Mouse (Mus musculus): Measurements from ENCODE around the gene Vmn2r61. TPM values are rescaled to one million over a fixed set of nuclear protein-coding genes. Genes with fewer than 3 reads are reported as not detected.

Gene Vmn2r61
- polyA plus RNA-seq (2016; fragmentation: Nextera tagmentation; extraction: Ambion mirVana), result not detected in 2 replicates

DNA sequence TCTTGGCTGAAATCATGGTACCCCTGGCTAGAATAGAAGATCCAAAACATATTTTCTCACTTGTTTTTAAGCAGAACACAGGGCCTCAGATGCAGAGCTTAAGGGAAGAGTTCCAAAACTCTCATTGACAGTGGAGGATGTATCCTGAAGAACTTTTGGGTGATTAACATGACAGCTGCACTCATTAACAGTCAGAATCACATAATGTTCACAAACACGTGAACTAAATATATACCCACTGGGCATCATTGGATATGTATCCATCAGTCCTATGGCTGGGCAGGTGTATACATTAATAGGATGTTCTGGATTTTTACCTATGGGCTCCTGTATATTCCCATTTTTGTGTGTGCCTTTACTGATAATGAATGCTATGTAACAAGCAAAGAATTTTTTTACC is at the start of gene Vmn2r61:
Gene Vmn2r61 (plus strand): TSS at position 301 of the 400 bp plus-strand sequence.
- Histone ChIP-seq H3K27me3 (ENCODE audit: insufficient read depth, poor library complexity, severe bottlenecking) (no peaks in the 10 kb centered on the region), H3K4me1 (no peaks in the 10 kb centered on the region), H3K4me3 (no peak within 1 kb of the TSS), H3K27ac (no peak within 1 kb of the TSS), H3K36me3 (no peaks in the 10 kb centered on the region), H3K9me3 (peaks cover 10% of the 10 kb centered on the region)
- DNase-seq (ENCODE audit: low spot score), result no peak
- WGBS, result 77% methylated on average over 1 of the region's 1 CpGs

Other genes starting within 250 kb of the Vmn2r61 start
- gene Vmn2r59, start 201.0 kb upstream of the Vmn2r61 start, polyA plus RNA-seq (2016; fragmentation: Nextera tagmentation; extraction: Ambion mirVana), result not detected in 2 replicates
- 0.01 TPM in 1 of 2 replicates, not detected in the other for gene Vmn2r60, start 152.3 kb upstream of the Vmn2r61 start, polyA plus RNA-seq (2016; fragmentation: Nextera tagmentation; extraction: Ambion mirVana)
- gene 4933421I07Rik, start 188.1 kb downstream of the Vmn2r61 start, polyA plus RNA-seq (2016; fragmentation: Nextera tagmentation; extraction: Ambion mirVana), result not detected in 2 replicates
- 8.2 and 9.9 TPM in 2 replicates for gene Zfp141, start 245.7 kb downstream of the Vmn2r61 start, polyA plus RNA-seq (2016; fragmentation: Nextera tagmentation; extraction: Ambion mirVana)

Measured in heart, embryonic 10.5 days (tissue).